Mouse (Mus musculus) heart, embryonic 14.5 days (tissue): ENCODE data around the gene Nicn1. TPM values are rescaled to one million over a fixed set of nuclear protein-coding genes. Genes with fewer than 3 reads are reported as not detected.

Experiments
- ATAC-seq: fragments of 200-750 bp; cut with Nextera tagmentation; 2 replicates; pipeline ENCODE4 v1.8.0; 2017; ENCODE audit warnings: low read depth, moderate TSS enrichment; ENCODE audit not compliant: insufficient number of reproducible peaks, insufficient read depth, low FRiP score
- H3K27ac ChIP-seq, 2 experiments: fragments of 200-500 bp in 1 of 2; fragments of 300-500 bp in 1 of 2; sonication (generic) in 1 of 2; replicated peaks in 1 of 2; 2 replicates each; pipeline ENCODE4 v1.5.1; 2012 to 2014; ENCODE audit warnings: low read depth in 2 of 2, low read length in 2 of 2, control low read depth in 1 of 2, mild to moderate bottlenecking in 1 of 2, mixed read lengths in 1 of 2; ENCODE audit not compliant: control insufficient read depth in 1 of 2, insufficient read depth in 1 of 2
- H3K27me3 ChIP-seq: fragments of 300-500 bp; sonication (generic); 2 replicates; pipeline ENCODE4 v1.6.1; 2014; ENCODE audit warnings: mild to moderate bottlenecking, low read length, control low read depth; ENCODE audit not compliant: control insufficient read depth, insufficient read depth
- H3K36me3 ChIP-seq: fragments of 300-500 bp; sonication (generic); 2 replicates; pipeline ENCODE4 v1.6.1; 2014; ENCODE audit warnings: mild to moderate bottlenecking, control low read depth, low read length, mixed read lengths; ENCODE audit not compliant: control insufficient read depth, insufficient read depth
- H3K4me1 ChIP-seq, 2 experiments: fragments of 200-500 bp in 1 of 2; fragments of 300-500 bp in 1 of 2; sonication (generic) in 1 of 2; 2 replicates each; pipeline ENCODE4 v1.6.1; 2012 to 2014; ENCODE audit warnings: low read length in 2 of 2, control low read depth in 1 of 2, mixed read lengths in 1 of 2; ENCODE audit not compliant: control insufficient read depth in 2 of 2, insufficient read depth in 2 of 2
- H3K4me2 ChIP-seq: fragments of 300-500 bp; sonication (generic); 2 replicates; pipeline ENCODE4 v1.6.1; 2014; ENCODE audit warnings: mild to moderate bottlenecking, low read length
- H3K4me3 ChIP-seq, 2 experiments: fragments of 200-500 bp in 1 of 2; fragments of 300-500 bp in 1 of 2; sonication (generic) in 1 of 2; 2 replicates each; pipeline ENCODE4 v1.5.1; 2012 to 2014; ENCODE audit warnings: low read length in 2 of 2, mild to moderate bottlenecking in 2 of 2, control low read depth in 1 of 2, low read depth in 1 of 2, moderate library complexity in 1 of 2; ENCODE audit not compliant: control insufficient read depth in 1 of 2, insufficient read depth in 1 of 2
- H3K9ac ChIP-seq: fragments of 300-500 bp; sonication (generic); 2 replicates; pipeline ENCODE4 v1.6.1; 2014; ENCODE audit warnings: mild to moderate bottlenecking, low read length
- H3K9me3 ChIP-seq: fragments of 300-500 bp; sonication (generic); 2 replicates; pipeline ENCODE4 v1.6.1; 2016; ENCODE audit warnings: low read length, control low read depth; ENCODE audit not compliant: control insufficient read depth
- WGBS: fragments of 180-500 bp; shearing (Covaris S2); extraction: QIAGEN DNeasy Blood & Tissue Kit; methylation state at CpG from one replicate; pipeline ENCODE4 v1.1.7; 2014; 5-methylcytosine and 5-hydroxymethylcytosine counted together
- polyA plus RNA-seq: library from polyadenylated mRNA; unstranded; fragments of >200 nt; fragmentation: Nextera tagmentation; extraction: Ambion mirVana; gene quantifications from 2 replicates; pipeline ENCODE4 v1.2.1, GENCODE M21; 2014

The Nicn1 gene
- polyA plus RNA-seq, 1 experiment from 2014 or later: 29.1 TPM

DNA sequence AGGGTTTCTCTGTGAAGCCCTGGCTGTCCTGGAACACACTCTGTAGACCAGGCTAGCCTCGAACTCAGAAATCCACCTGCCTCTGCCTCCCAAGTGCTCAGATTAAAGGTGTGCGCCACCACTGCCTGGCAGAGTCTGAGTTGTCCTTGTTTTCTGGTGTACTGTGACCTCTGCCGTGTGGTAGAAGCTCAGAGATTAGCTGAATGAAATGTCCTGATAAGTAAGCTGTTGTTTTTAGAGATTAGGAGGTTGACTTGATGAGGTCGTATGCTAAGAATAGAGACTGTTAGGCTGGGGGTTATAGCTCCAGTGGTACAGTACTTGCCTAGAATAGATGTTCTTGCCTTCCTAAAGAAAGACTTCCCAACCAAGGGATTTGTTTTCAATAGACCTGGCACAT, 14.5 kb downstream of the Nicn1 start:
- 20% methylated on average over 4 of the region's 4 CpGs for WGBS
- peaks cover 32% of the 10 kb centered on the region for H3K36me3 ChIP-seq
- peak overlapping the region; percentile 94 to 98; a peak in 3 of 4 replicates for H3K4me3 ChIP-seq
- no peaks in the 10 kb centered on the region for H3K9me3 ChIP-seq
- H3K9ac ChIP-seq: peak overlapping the region; percentile 97
- H3K4me2 ChIP-seq: peak overlapping the region; percentile 95
- no peak for ATAC-seq
- H3K27me3 ChIP-seq: no peaks in the 10 kb centered on the region
- H3K4me1 ChIP-seq: peaks cover 4 to 37% of the 10 kb centered on the region in 2 experiments
- peak overlapping the region; percentile 91 to 100 for H3K27ac ChIP-seq

DNA sequence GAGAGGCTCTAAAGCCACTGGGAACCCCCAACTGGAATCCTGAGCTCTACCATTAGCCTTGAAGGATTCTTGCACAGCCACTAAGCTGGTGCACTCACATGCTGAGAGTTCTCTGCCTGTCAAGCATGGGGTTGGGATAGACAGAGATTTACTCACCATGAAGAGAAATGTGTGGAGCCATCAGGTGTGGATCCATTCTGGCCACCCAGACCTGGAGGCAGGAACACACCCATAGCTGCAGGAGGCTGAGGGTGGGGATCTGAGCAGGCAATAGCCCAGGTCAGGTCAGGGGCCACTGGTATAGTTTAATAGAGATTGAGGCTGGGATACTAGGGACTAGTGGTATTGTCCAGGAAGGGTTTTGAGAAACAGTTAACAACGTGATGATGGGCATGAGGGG, 14.9 kb downstream of the Nicn1 start:
- Histone ChIP-seq H3K4me3 (peak overlapping the region; percentile 94 to 98), H3K4me2 (peak overlapping the region; percentile 95), H3K4me1 (peaks cover 4 to 38% of the 10 kb centered on the region in 2 experiments), H3K27me3 (no peaks in the 10 kb centered on the region), H3K9ac (peak overlapping the region; percentile 97), H3K9me3 (no peaks in the 10 kb centered on the region), H3K36me3 (peaks cover 32% of the 10 kb centered on the region), H3K27ac (peak overlapping the region; percentile 91 to 100)
- WGBS: 5% methylated on average over 1 of the region's 1 CpGs
- ATAC-seq: no peak

DNA sequence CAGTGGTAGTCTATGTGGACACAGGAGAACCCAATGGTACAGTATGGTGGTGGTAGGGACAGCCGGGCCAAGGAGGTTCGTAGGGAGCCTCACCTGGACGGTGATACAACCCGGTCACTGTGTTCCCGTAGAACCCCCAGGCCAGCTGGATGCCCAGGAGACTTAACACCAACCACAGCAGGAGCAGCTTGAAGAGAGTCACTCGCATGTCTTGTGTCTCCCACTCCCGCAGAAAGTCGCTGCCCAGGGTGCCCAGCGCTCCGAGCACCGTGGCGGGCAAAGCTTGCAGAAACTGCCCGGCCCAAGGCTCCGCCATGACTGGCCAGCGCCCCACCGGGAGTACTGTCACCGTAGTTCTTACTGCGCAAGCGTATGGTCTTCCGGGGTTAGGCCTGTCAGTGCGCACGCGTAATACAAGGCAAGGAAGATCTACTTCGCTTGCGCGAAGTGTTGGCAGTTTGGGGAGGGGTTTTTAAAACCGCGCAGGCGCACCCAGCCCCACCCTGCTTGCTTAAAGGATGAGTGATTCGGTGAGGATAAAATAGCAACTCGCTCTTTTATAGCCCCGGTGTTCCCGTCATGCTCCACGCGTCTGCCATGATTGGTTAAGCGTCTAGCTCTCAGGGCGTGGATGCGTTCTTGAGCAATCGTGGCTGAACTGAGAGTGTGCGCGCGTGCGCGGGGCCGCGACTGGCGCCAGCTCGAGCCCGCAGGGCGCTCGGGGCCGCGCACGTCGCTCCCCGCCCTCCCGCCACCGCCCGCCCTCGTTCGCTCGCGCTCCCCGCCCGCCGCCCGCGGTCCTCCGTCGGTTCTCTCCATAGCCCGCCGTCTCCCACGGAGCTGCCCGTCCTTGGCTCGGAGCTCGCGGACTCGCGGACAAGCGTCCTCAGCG, 15.6 kb downstream of the Nicn1 start, which contains the start of the genes Rhoa and Tcta:
Gene Rhoa, plus strand, starts transcription at position 501 of the 892 bp plus-strand sequence.
Gene Tcta, minus strand, starts transcription at position 532 of the 892 bp plus-strand sequence.
- H3K27ac ChIP-seq: peak within 1 kb of the TSS; percentile 99 to 100
- H3K27me3 ChIP-seq: no peaks in the 10 kb centered on the region
- peaks cover 32% of the 10 kb centered on the region for H3K36me3 ChIP-seq
- WGBS: under 1% methylated on average over 81 of the region's 81 CpGs
- peak; percentile 94 for ATAC-seq
- H3K9me3 ChIP-seq: no peaks in the 10 kb centered on the region
- H3K9ac ChIP-seq: peak within 1 kb of the TSS; percentile 100
- H3K4me3 ChIP-seq: peak within 1 kb of the TSS; percentile 94 to 98
- H3K4me2 ChIP-seq: peak within 1 kb of the TSS; percentile 97
- peaks cover 4 to 39% of the 10 kb centered on the region in 2 experiments for H3K4me1 ChIP-seq

DNA sequence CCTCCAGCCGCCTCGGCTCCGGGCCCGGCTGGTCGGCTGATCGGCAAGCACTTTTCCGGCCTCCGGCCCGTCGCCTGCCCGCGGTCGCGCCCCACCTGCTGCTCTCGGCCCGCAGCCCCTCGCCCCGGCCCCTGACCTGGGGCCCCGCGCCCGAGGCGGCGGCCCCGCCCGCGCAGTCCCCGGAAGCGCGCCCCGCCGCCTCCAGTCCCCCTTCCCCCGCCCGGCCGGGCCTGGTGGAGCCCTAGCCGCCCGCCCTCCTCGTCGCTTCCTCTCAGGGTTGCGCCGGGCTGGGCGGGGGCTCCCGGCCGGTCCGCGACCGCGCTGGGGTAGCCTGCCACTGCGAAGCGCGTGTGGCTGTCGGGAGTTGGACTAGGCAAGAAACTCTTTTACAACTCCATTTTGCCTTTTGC, 16.3 kb downstream of the Nicn1 start:
- peak; percentile 84 for ATAC-seq
- peak overlapping the region; percentile 99 to 100 for H3K27ac ChIP-seq
- H3K9me3 ChIP-seq: no peaks in the 10 kb centered on the region
- peaks cover 26% of the 10 kb centered on the region for H3K36me3 ChIP-seq
- under 1% methylated on average over 50 of the region's 51 CpGs for WGBS
- no peaks in the 10 kb centered on the region for H3K27me3 ChIP-seq
- peak overlapping the region; percentile 97 for H3K4me2 ChIP-seq
- H3K4me3 ChIP-seq: peak overlapping the region; percentile 79 to 98
- peak overlapping the region; percentile 100 for H3K9ac ChIP-seq
- H3K4me1 ChIP-seq: peaks cover 4 to 46% of the 10 kb centered on the region in 2 experiments

DNA sequence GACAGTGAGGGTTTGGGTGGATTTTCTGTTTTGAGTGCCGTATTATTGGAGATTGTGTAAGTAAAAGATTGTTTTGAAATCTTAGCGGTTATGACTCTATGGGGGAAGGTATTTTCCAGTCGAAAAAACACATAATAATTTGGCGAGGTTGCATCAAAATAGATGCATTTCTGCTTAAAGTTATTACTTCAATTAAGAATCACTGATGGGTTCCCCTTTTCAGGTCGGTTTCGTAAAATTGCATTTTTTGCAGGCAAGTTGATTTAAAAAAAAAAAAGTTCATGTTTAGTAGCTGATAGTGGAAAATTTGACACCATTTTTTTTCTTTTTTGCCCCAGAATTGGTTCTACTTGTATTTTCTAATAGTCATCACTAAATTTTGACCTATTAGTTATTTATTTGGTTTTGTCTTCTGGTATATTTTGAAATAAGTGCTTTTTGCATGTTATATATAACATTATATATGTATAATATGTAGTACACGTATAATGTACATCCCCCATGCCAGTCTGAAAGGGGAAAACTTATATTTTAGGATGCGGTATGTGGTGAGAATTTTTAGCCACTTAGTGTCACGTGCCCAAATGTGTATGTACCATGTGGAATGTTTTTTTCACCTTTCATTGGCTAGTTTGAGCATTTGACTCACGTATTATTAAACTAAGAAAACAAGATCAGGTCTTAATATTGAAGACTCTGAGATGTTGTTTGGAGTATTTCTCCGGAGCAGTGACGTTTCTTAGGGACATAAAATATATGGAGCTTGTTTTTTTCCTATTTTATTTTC, 17.0 kb downstream of the Nicn1 start:
- Histone ChIP-seq H3K36me3 (peaks cover 21% of the 10 kb centered on the region), H3K9me3 (no peaks in the 10 kb centered on the region), H3K4me3 (peak overlapping the region; percentile 79 to 98), H3K27ac (peak overlapping the region; percentile 99 to 100), H3K4me1 (peaks cover 4 to 53% of the 10 kb centered on the region in 2 experiments), H3K4me2 (peak overlapping the region; percentile 97), H3K27me3 (no peaks in the 10 kb centered on the region), H3K9ac (peak overlapping the region; percentile 100)
- ATAC-seq: no peak
- 7% methylated on average over 12 of the region's 12 CpGs for WGBS

DNA sequence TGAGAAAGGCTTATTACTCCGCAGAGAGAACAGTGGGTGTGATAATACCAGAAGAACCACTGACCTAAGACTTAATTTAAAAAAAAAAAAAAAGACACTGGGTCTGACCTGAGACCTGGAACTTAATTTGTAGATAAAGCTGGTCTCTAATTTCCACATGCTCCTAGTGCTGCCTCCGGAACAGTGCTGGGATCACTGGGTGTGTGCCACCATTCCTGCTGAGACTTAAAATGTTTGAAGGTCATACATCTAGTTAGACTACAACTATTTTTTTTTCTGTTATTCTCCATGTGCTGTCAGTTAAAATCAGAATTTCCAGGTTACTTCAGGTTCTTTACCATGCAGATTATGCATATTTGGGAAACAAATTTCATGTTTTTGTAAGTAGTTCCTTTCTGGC, 17.9 kb downstream of the Nicn1 start:
- Histone ChIP-seq H3K9me3 (no peaks in the 10 kb centered on the region), H3K4me1 (peaks cover 4 to 54% of the 10 kb centered on the region in 2 experiments), H3K9ac (peak overlapping the region; percentile 100), H3K27me3 (no peaks in the 10 kb centered on the region), H3K4me3 (peak overlapping the region; percentile 6 to 98; a peak in 3 of 4 replicates), H3K4me2 (peak overlapping the region; percentile 97), H3K36me3 (peaks cover 11% of the 10 kb centered on the region), H3K27ac (peak overlapping the region in 1 of 2 experiments; percentile 44; a peak in 1 of 4 replicates)
- WGBS: 20% methylated on average over 2 of the region's 2 CpGs
- no peak for ATAC-seq

DNA sequence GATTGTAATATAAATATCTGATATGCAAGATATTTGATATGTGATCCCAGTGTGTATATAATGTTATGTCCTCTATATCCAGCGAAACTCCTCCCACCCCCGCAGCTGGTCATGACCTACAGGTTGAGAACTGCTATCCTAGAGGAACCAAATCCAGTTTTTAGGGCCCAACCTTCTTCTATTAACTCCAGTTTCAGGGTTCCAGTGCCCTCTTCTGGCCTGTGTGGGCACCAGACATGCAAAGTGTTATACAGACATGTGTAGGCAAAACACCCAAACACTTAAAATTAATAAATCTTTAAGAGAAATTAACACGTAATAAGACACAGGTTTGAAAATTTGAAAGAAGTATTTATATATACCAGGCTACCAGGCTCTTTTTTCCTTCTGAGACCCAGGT, 27.3 kb downstream of the Nicn1 start:
- H3K4me2 ChIP-seq: no peak overlapping the region
- H3K36me3 ChIP-seq: peaks cover 49% of the 10 kb centered on the region
- no peaks in the 10 kb centered on the region for H3K4me1 ChIP-seq
- no peak for ATAC-seq
- H3K27ac ChIP-seq: no peak overlapping the region
- H3K27me3 ChIP-seq: no peaks in the 10 kb centered on the region
- 92% methylated on average over 3 of the region's 3 CpGs for WGBS
- H3K4me3 ChIP-seq: no peak overlapping the region
- no peak overlapping the region for H3K9ac ChIP-seq
- no peaks in the 10 kb centered on the region for H3K9me3 ChIP-seq
